Mouse (Mus musculus): ENCODE results near the gene Ugt1a6b. TPM values are rescaled to one million over a fixed set of nuclear protein-coding genes. Genes with fewer than 3 reads are reported as not detected.
"Not testable (repeated sequence)": the region's sequence is repeated elsewhere in the genome, so short reads cannot be mapped to it uniquely, and the experiment has no call there.

Ugt1a6b gene
- total RNA-seq (2015) = 3.7 and 6.3 TPM in 2 replicates
- 4.6 and 6.1 TPM in 2 replicates for total RNA-seq (2017)

- peak; percentile 98 for ATAC-seq (ENCODE audit: poor library complexity, severe bottlenecking)
These were observed at the start of gene Ugt1a6b for GRCm38 (mm10) chr1:88103019-88103418. Ugt1a6b (plus strand) TSS chr1:88103252.

GRCm38 (mm10) chr1:88055088-88055487 is 48.0 kb upstream of the Ugt1a6b start, which contains the start of gene Ugt1a10:
Ugt1a10 (plus strand) TSS chr1:88055388.
- no peak for ATAC-seq (ENCODE audit: poor library complexity, severe bottlenecking)

GRCm38 (mm10) chr1:88066472-88067102 is 36.5 kb upstream of the Ugt1a6b start:
- ATAC-seq (ENCODE audit: poor library complexity, severe bottlenecking) = peak; percentile 90

- ATAC-seq (ENCODE audit: poor library complexity, severe bottlenecking) = no peak
These were observed 32.6 kb upstream of the Ugt1a6b start, which contains the start of gene Ugt1a9 for GRCm38 (mm10) chr1:88070495-88070894. Ugt1a9 (plus strand) TSS chr1:88070800.

GRCm38 (mm10) chr1:88070902-88071301 is 32.1 kb upstream of the Ugt1a6b start:
- no peak for ATAC-seq (ENCODE audit: poor library complexity, severe bottlenecking)

GRCm38 (mm10) chr1:88074471-88074870 is 28.6 kb upstream of the Ugt1a6b start:
- ATAC-seq (ENCODE audit: poor library complexity, severe bottlenecking) = no peak

- peak; percentile 51; the same call in 1 of the 2 replicates for ATAC-seq (ENCODE audit: poor library complexity, severe bottlenecking)
These were observed 25.9 kb upstream of the Ugt1a6b start for GRCm38 (mm10) chr1:88077128-88077527.

GRCm38 (mm10) chr1:88081670-88082069 is 21.4 kb upstream of the Ugt1a6b start:
- peak; percentile 62 for ATAC-seq (ENCODE audit: poor library complexity, severe bottlenecking)

- no peak for ATAC-seq (ENCODE audit: poor library complexity, severe bottlenecking)
These were observed 16.9 kb upstream of the Ugt1a6b start for GRCm38 (mm10) chr1:88086125-88086524.

- no peak for ATAC-seq (ENCODE audit: poor library complexity, severe bottlenecking)
These were observed 15.5 kb upstream of the Ugt1a6b start, which contains the start of gene Ugt1a8 for GRCm38 (mm10) chr1:88087513-88087912. Ugt1a8 (plus strand) TSS chr1:88087813.

GRCm38 (mm10) chr1:88092341-88092740 is 10.7 kb upstream of the Ugt1a6b start:
- peak; percentile 77 for ATAC-seq (ENCODE audit: poor library complexity, severe bottlenecking)

GRCm38 (mm10) chr1:88094270-88094676 is 8.8 kb upstream of the Ugt1a6b start:
- ATAC-seq (ENCODE audit: poor library complexity, severe bottlenecking) = peak; percentile 53

- peak; percentile 74 for ATAC-seq (ENCODE audit: poor library complexity, severe bottlenecking)
These were observed 8.0 kb upstream of the Ugt1a6b start, which contains the start of gene Ugt1a7c for GRCm38 (mm10) chr1:88094941-88095492. Ugt1a7c (plus strand) TSS chr1:88095062.

GRCm38 (mm10) chr1:88098546-88098945 is 4.5 kb upstream of the Ugt1a6b start:
- not testable (repeated sequence) for ATAC-seq (ENCODE audit: poor library complexity, severe bottlenecking)

- ATAC-seq (ENCODE audit: poor library complexity, severe bottlenecking) = not testable (repeated sequence)
These were observed 3.4 kb upstream of the Ugt1a6b start for GRCm38 (mm10) chr1:88099691-88100090.

- not testable (repeated sequence) for ATAC-seq (ENCODE audit: poor library complexity, severe bottlenecking)
These were observed 831 bp downstream of the Ugt1a6b start for GRCm38 (mm10) chr1:88103697-88104468.

GRCm38 (mm10) chr1:88104667-88105430 is 1.8 kb downstream of the Ugt1a6b start:
- ATAC-seq (ENCODE audit: poor library complexity, severe bottlenecking) = no peak

GRCm38 (mm10) chr1:88105656-88106055 is 2.6 kb downstream of the Ugt1a6b start:
- ATAC-seq (ENCODE audit: poor library complexity, severe bottlenecking) = no peak

GRCm38 (mm10) chr1:88109027-88109557 is 6.0 kb downstream of the Ugt1a6b start:
- ATAC-seq (ENCODE audit: poor library complexity, severe bottlenecking) = peak; percentile 57

GRCm38 (mm10) chr1:88109604-88110003 is 6.6 kb downstream of the Ugt1a6b start:
- not testable (repeated sequence) for ATAC-seq (ENCODE audit: poor library complexity, severe bottlenecking)
